Mouse (Mus musculus) gastrocnemius, adult 2 months (tissue): ENCODE results near the gene Smarcb1. TPM values are rescaled to one million over a fixed set of nuclear protein-coding genes. Genes with fewer than 3 reads are reported as not detected.
A peak's percentile ranks its signal among the peaks of the same experiment; 100 is the strongest.

Experiments used
- DNase-seq: peaks from one replicate; pipeline ENCODE4 v3.0.0; 2022
- H3K27ac ChIP-seq: fragments of 200-600 bp; 2 replicates; pipeline ENCODE4 v1.8.1; 2022; ENCODE audit warnings: mild to moderate bottlenecking
- H3K4me3 ChIP-seq: fragments of 200-600 bp; 2 replicates; pipeline ENCODE4 v1.8.1; 2022; ENCODE audit warnings: mild to moderate bottlenecking, moderate library complexity
- CTCF ChIP-seq: fragments of 200-600 bp; IDR thresholded peaks from 2 replicates; pipeline ENCODE4 v1.8.1; 2022; ENCODE audit warnings: antibody characterized with exemption, mild to moderate bottlenecking, moderate library complexity
- intact Hi-C: fragments of 180-260 bp; cut with DNase I; formaldehyde crosslinking; loops from one replicate; pipeline ENCODE4 v1.15.1; 2025
- total RNA-seq, 2 experiments: library from RNA; stranded (reverse); gene quantifications; 2 replicates each; pipeline ENCODE4 v1.2.3; 2021

The Smarcb1 gene
- total RNA-seq, 2 experiments from 2014 or later, result 13.0 to 17.7 TPM

GRCm38 (mm10) chr10:75930304-75930703 is 8.9 kb upstream of the Smarcb1 start:
- H3K27ac ChIP-seq, result no peak overlapping the region; the same call in 1 of the 2 replicates
- peak overlapping the region; percentile 23; the same call in 1 of the 2 replicates for H3K4me3 ChIP-seq
- intact Hi-C loops, result no loop called here
- no peak for TF ChIP-seq CTCF
- DNase-seq, result no peak

DNA sequence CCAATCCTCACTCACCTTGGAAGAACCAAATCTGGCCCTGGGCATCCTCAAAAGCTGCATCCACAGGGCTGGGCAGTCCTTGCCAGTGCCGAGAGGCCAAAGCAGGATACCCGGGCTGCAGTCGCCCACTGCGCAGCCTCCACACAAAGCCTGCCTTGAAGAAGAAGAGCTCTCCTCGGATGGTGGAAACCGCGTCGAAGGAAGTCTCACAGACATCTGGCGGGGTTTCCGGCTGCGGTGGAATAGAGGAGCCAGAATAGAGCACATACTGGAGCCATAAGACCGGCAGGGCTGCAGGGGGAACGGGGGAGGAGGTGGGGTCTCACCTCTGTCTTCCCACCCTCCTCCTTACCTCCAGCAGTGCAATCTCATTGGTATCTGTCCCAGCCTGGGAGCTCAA is 5.0 kb upstream of the Smarcb1 start:
- no peak for DNase-seq
- no peak for TF ChIP-seq CTCF
- intact Hi-C loops, result no loop called here
- no peak overlapping the region for H3K4me3 ChIP-seq
- H3K27ac ChIP-seq, result no peak overlapping the region

- TF ChIP-seq CTCF, result peak; percentile 52
- peak; percentile 45 for DNase-seq
- H3K27ac ChIP-seq, result no peak overlapping the region
- intact Hi-C loops, result no loop called here
- no peak overlapping the region for H3K4me3 ChIP-seq
Observed at GRCm38 (mm10) chr10:75924324-75924723, 2.9 kb upstream of the Smarcb1 start.

GRCm38 (mm10) chr10:75921726-75922560 is 526 bp upstream of the Smarcb1 start:
- Histone ChIP-seq H3K4me3 (peak overlapping the region; percentile 99), H3K27ac (peak overlapping the region; percentile 96)
- no peak for TF ChIP-seq CTCF
- no peak for DNase-seq
- intact Hi-C loops, result no loop called here

- Histone ChIP-seq H3K4me3 (no peak overlapping the region), H3K27ac (no peak overlapping the region)
- intact Hi-C loops, result no loop called here
- no peak for TF ChIP-seq CTCF
- no peak for DNase-seq
Observed at GRCm38 (mm10) chr10:75919026-75919425, 2.4 kb downstream of the Smarcb1 start.

DNA sequence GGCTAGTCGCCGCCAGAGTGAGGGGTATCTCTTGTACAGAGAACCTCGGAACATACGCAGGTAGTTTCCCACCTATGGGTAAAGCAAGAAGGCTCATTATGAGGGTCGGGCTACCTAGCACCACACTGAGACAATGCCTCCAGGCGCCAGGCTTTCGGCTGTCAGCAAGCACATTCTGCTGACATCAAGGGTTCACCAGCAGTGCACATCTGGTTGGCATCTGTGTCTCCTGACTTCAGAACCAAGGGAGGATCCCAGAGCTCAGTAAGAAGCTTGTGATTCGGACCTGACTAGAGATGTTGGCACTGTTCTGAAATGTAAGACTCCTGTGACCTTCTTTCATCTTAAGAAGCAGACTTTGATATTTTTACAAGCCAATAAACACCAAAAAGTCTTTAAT is 4.6 kb downstream of the Smarcb1 start:
- Histone ChIP-seq H3K27ac (0 out of 2 replicates have a peak overlapping the region, but pooled peaks have one; percentile 21), H3K4me3 (no peak overlapping the region)
- intact Hi-C loops, result loop anchor here (2.0 kb wide), 1 partner anchor 18 kb away; no protein-coding TSS in a partner anchor
- DNase-seq, result no peak
- no peak for TF ChIP-seq CTCF

GRCm38 (mm10) chr10:75915557-75915956 is 5.9 kb downstream of the Smarcb1 start:
- Histone ChIP-seq H3K27ac (peak overlapping the region; percentile 53), H3K4me3 (peak overlapping the region; percentile 45; the same call in 1 of the 2 replicates)
- DNase-seq, result no peak
- intact Hi-C loops, result no loop called here
- TF ChIP-seq CTCF, result no peak

DNA sequence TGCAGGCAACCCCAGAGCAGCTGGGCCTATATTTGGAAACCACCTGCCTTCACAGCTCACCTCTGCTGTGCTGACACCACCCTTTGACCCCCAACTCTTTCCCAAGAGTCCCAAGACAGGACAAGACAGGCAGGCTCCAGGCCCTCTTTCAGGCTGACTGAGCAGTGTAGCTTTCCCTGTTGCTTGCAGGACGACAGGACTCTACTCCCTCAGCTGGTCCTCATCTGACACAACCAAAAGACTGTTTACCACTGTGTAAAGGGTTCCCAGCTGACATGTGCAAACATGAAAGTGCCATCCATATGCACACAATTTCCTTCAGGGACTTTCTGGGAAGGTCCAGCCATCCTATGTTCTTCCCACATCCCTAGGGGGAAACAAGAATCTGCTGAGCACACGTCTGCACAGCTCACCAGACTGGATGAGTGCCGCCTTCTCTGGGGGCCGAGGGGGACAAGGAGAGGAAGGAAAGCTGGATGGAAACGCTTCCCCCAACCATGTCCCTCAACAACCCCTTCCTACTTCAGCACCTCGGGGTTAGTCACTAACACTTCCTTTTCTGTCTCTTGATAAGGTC is 8.3 kb downstream of the Smarcb1 start:
- TF ChIP-seq CTCF, result no peak
- no peak overlapping the region for H3K4me3 ChIP-seq
- no peak for DNase-seq
- H3K27ac ChIP-seq, result peak overlapping the region; percentile 41
- intact Hi-C loops, result no loop called here

- intact Hi-C loops, result no loop called here
- no peak for TF ChIP-seq CTCF
- DNase-seq, result no peak
- Histone ChIP-seq H3K27ac (peak overlapping the region; percentile 57), H3K4me3 (no peak overlapping the region)
Observed at GRCm38 (mm10) chr10:75910698-75911097, 10.7 kb downstream of the Smarcb1 start.

DNA sequence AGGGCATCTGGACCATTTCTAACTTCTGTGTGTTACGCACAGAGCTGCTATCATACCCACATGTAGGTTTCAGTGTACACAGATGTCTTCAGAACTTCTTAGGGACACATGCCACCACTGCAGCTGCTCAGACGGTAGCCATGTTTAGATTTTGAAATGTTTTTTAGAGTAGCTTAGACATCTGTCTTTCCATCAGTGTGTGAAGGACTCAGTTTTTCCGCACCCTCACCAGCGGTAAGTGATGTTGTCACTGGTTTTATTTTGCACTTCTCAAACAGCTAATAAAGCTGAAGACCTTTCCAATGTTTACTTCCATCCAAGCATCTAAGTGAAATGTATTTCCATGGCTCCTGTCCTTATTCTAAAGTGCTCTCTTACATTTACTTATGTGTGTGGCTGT is 14.5 kb downstream of the Smarcb1 start:
- Histone ChIP-seq H3K27ac (no peak overlapping the region), H3K4me3 (no peak overlapping the region)
- DNase-seq, result no peak
- intact Hi-C loops, result no loop called here
- no peak for TF ChIP-seq CTCF

GRCm38 (mm10) chr10:75904391-75904790 is 17.0 kb downstream of the Smarcb1 start:
- TF ChIP-seq CTCF, result no peak
- Histone ChIP-seq H3K27ac (peak overlapping the region; percentile 48), H3K4me3 (no peak overlapping the region)
- DNase-seq, result no peak
- intact Hi-C loops, result no loop called here

GRCm38 (mm10) chr10:75898846-75899245 is 22.6 kb downstream of the Smarcb1 start:
- intact Hi-C loops, result loop anchor here (2.0 to 5.0 kb wide), 2 partner anchors 18 to 38 kb away; partner anchors contain the start of gene Mmp11
- peak overlapping the region; percentile 90 for H3K27ac ChIP-seq
- peak; percentile 87 for DNase-seq
- H3K4me3 ChIP-seq, result no peak overlapping the region; the same call in 1 of the 2 replicates
- TF ChIP-seq CTCF, result no peak

GRCm38 (mm10) chr10:75898039-75898564 is 23.3 kb downstream of the Smarcb1 start:
- no peak overlapping the region for H3K4me3 ChIP-seq
- peak overlapping the region; percentile 90 for H3K27ac ChIP-seq
- TF ChIP-seq CTCF, result no peak
- DNase-seq, result no peak
- intact Hi-C loops, result loop anchor here (2.0 to 5.0 kb wide), 2 partner anchors 19 to 39 kb away; partner anchors contain the start of gene Mmp11
